ENCODE assay signal across 9 mouse cellular contexts in the genomic region with DNA sequence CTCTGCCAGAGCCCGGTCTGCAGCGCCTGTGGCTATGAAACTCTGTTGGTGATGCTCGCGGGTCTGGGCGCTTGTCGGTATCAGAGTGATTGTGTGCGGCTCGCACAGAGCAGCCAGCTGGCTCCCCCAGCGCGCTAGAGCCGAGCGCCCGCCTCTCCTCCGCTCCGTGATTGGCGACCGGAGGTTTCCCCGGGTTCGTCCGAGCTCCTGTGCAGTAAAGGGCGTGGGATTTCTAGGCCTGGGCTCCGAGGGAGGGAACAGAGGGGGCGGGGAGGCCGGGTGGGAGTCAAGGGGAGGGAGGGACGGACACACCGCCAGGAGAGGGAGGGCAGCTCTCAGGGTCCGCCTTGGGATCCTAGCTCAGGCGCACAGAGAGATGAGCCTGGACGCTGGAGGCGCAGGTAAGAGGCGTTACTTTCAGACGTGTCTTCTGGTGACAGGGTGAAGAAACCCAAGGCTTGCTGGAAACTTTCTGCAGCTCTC. TPM values are rescaled to one million over a fixed set of nuclear protein-coding genes. Genes with fewer than 3 reads are reported as not detected.
DNase-seq lines count a peak whose midpoint lies in the region; ATAC-seq and TF ChIP-seq lines count a peak whose summit lies in the region.
"Had no signal": no experiment of that assay in that cellular context is flagged by ENCODE, and none has a peak within 500 bp of the region (broad histone marks: within the 10 kb centered on the region; RNA-seq: fewer than 3 reads in every experiment).

TSS of gene Adamts18 (minus strand) at position 86 of the 483 bp plus-strand sequence.

- no peak for TF ChIP-seq CTCF in kidney, adult 2 months (conservative IDR thresholded peaks at IDR 0.05; ENCODE audit: insufficient read depth, insufficient read length, low read depth, low read length)

- no peak for TF ChIP-seq POLR2A in kidney, adult 2 months (IDR thresholded peaks at IDR 0.05; ENCODE audit: low read depth, low read length)

- DNase-seq in kidney, adult 2 months, result no peak
- peak; percentile 71 for DNase-seq in brain, adult 2 months (ENCODE audit: low read depth, low spot score)
- DNase-seq in kidney, postnatal 4 days, result peak; percentile 65 to 73

- peaks cover 37% of the 10 kb centered on the region for H3K27me3 ChIP-seq in kidney, embryonic 14.5 days (ENCODE audit: control insufficient read depth, insufficient read depth, low read length)
- H3K27me3 ChIP-seq in kidney, adult 2 months (replicated peaks; ENCODE audit: control insufficient read depth, insufficient read depth, low read length), result 0 out of 2 replicates have a peak, but pooled peaks cover 2% of the 10 kb centered on the region
- H3K27me3 ChIP-seq in embryonic facial prominence, embryonic 13.5 days, result peaks cover 49% of the 10 kb centered on the region
- H3K27me3 ChIP-seq in midbrain, embryonic 15.5 days (replicated peaks), result peaks cover 9% of the 10 kb centered on the region
- H3K27me3 ChIP-seq: Patski had no signal

- H3K4me2 ChIP-seq in kidney, embryonic 14.5 days (replicated peaks; ENCODE audit: low read depth, low read length), result peak within 1 kb of the TSS; percentile 99
- peak within 1 kb of the TSS; percentile 99 for H3K4me2 ChIP-seq in embryonic facial prominence, embryonic 13.5 days
- H3K4me2 ChIP-seq in midbrain, embryonic 15.5 days, result peak within 1 kb of the TSS; percentile 98

- H3K9ac ChIP-seq in kidney, embryonic 14.5 days (ENCODE audit: low read depth, low read length), result peak within 1 kb of the TSS; percentile 58
- peak within 1 kb of the TSS; percentile 75 for H3K9ac ChIP-seq in embryonic facial prominence, embryonic 13.5 days
- H3K9ac ChIP-seq in midbrain, embryonic 15.5 days, result peak within 1 kb of the TSS; percentile 70

- peak; percentile 94 for ATAC-seq in kidney, embryonic 14.5 days (ENCODE audit: low FRiP score, low TSS enrichment)
- ATAC-seq in embryonic facial prominence, embryonic 13.5 days (ENCODE audit: insufficient number of reproducible peaks, insufficient read depth, low FRiP score, low TSS enrichment, low read depth), result peak; percentile 61; the same call in 1 of the 2 replicates
- peak; percentile 88 for ATAC-seq in midbrain, embryonic 15.5 days (replicated peaks)
- no peak for ATAC-seq in megakaryocyte-erythroid progenitor cell, adult 5-6 weeks (replicated peaks; ENCODE audit: low FRiP score, low TSS enrichment, poor library complexity, severe bottlenecking)
- ATAC-seq in megakaryocyte, adult 5-6 weeks (ENCODE audit: poor library complexity, severe bottlenecking), result no peak
- ATAC-seq: Patski had no signal

- no peak within 1 kb of the TSS for H3K27ac ChIP-seq in kidney, embryonic 14.5 days (ENCODE audit: low read depth, low read length)
- no peak within 1 kb of the TSS for H3K27ac ChIP-seq in kidney, adult 2 months (ENCODE audit: insufficient read depth, low read depth, low read length)
- peak within 1 kb of the TSS; percentile 66 for H3K27ac ChIP-seq in embryonic facial prominence, embryonic 13.5 days
- H3K27ac ChIP-seq in midbrain, embryonic 15.5 days, result peak within 1 kb of the TSS; percentile 83

- H3K4me1 ChIP-seq in kidney, embryonic 14.5 days (ENCODE audit: control insufficient read depth, insufficient read depth, low read length), result peaks cover 10% of the 10 kb centered on the region; the same call in 1 of the 2 replicates
- no peaks in the 10 kb centered on the region for H3K4me1 ChIP-seq in kidney, adult 2 months (ENCODE audit: control insufficient read depth, insufficient read depth, low read length)
- peaks cover 27% of the 10 kb centered on the region for H3K4me1 ChIP-seq in embryonic facial prominence, embryonic 13.5 days
- H3K4me1 ChIP-seq in midbrain, embryonic 15.5 days, result peaks cover 28% of the 10 kb centered on the region

- peak within 1 kb of the TSS; percentile 55 for H3K4me3 ChIP-seq in kidney, embryonic 14.5 days (ENCODE audit: low read length)
- H3K4me3 ChIP-seq in kidney, adult 2 months (ENCODE audit: insufficient read depth, low read depth, low read length), result no peak within 1 kb of the TSS
- peak within 1 kb of the TSS; percentile 57 for H3K4me3 ChIP-seq in embryonic facial prominence, embryonic 13.5 days
- peak within 1 kb of the TSS; percentile 64 for H3K4me3 ChIP-seq in midbrain, embryonic 15.5 days

- H3K9me3 ChIP-seq in kidney, embryonic 14.5 days (ENCODE audit: control insufficient read depth, low read length), result peaks cover 4% of the 10 kb centered on the region; the same call in 1 of the 2 replicates
- peaks cover 6% of the 10 kb centered on the region; the same call in 1 of the 2 replicates for H3K9me3 ChIP-seq in embryonic facial prominence, embryonic 13.5 days
- H3K9me3 ChIP-seq in midbrain, embryonic 15.5 days, result no peaks in the 10 kb centered on the region

- no peaks in the 10 kb centered on the region for H3K36me3 ChIP-seq in kidney, embryonic 14.5 days (ENCODE audit: control insufficient read depth, insufficient read depth, low read length)
- no peaks in the 10 kb centered on the region for H3K36me3 ChIP-seq in kidney, adult 2 months (ENCODE audit: control insufficient read depth, insufficient read depth, low read length)
- H3K36me3 ChIP-seq in embryonic facial prominence, embryonic 13.5 days, result no peaks in the 10 kb centered on the region
- H3K36me3 ChIP-seq in midbrain, embryonic 15.5 days (replicated peaks), result no peaks in the 10 kb centered on the region

- under 1% methylated on average over 32 of the region's 32 CpGs for WGBS in kidney, embryonic 14.5 days
- 2% methylated on average over 32 of the region's 32 CpGs for WGBS in kidney, adult 2 months
- WGBS in embryonic facial prominence, embryonic 13.5 days, result under 1% methylated on average over 32 of the region's 32 CpGs
- under 1% methylated on average over 32 of the region's 32 CpGs for WGBS in midbrain, embryonic 15.5 days

RNA-seq across cellular contexts. Expression of gene Adamts18, which starts in this region (rescaled TPM):
- 3.1 and 3.5 TPM in 2 replicates for polyA plus RNA-seq in kidney, embryonic 14.5 days (2014; fragmentation: Nextera tagmentation; extraction: Ambion mirVana)
- polyA plus RNA-seq in kidney, adult 2 months (2012; rRNA removed), result not detected in 2 replicates
- polyA plus RNA-seq in embryonic facial prominence, embryonic 13.5 days (2015; fragmentation: Nextera tagmentation; extraction: Ambion mirVana), result 8.7 and 11.0 TPM in 2 replicates
- 3.2 and 3.4 TPM in 2 replicates for polyA plus RNA-seq in midbrain, embryonic 15.5 days (2015; fragmentation: Nextera tagmentation; extraction: Ambion mirVana)
- total RNA-seq in megakaryocyte-erythroid progenitor cell, adult 5-6 weeks (2014; fragmentation: Nextera tagmentation), result not detected in 2 replicates
- total RNA-seq in megakaryocyte-erythroid progenitor cell, adult 5-6 weeks (2017), result not detected in 2 replicates
- total RNA-seq in megakaryocyte, adult 5-6 weeks (2015), result not detected in 2 replicates
- 0.07 TPM in 1 of 2 replicates, not detected in the other for total RNA-seq in megakaryocyte, adult 5-6 weeks (2017)
- polyA plus RNA-seq: Patski had no signal

Comparison
In these comparisons a context has a peak if more than half of its experiments do, and no peak if none do; other contexts are left out.
1. ATAC-seq: peak in kidney, embryonic 14.5 days (single experiment), embryonic facial prominence, embryonic 13.5 days (single experiment) and midbrain, embryonic 15.5 days (single experiment); none in megakaryocyte-erythroid progenitor cell, adult 5-6 weeks (single experiment) and megakaryocyte, adult 5-6 weeks (single experiment).
2. H3K27ac ChIP-seq: peak in embryonic facial prominence, embryonic 13.5 days (single experiment) and midbrain, embryonic 15.5 days (single experiment); none in kidney, embryonic 14.5 days (single experiment) and kidney, adult 2 months (single experiment).
3. Peak in every context shown above with its lines, with median percentiles within 50 percentile points of each other: H3K4me2 ChIP-seq and H3K9ac ChIP-seq.